Mouse (Mus musculus) spleen, postnatal 36 days (tissue): Measurements from ENCODE around the gene Cma2.
A peak's percentile ranks its signal among the peaks of the same experiment; 100 is the strongest.
"Not testable (repeated sequence)": the region's sequence is repeated elsewhere in the genome, so short reads cannot be mapped to it uniquely, and the experiment has no call there.

ENCODE experiments used
- DNase-seq, 2 experiments: peaks; one replicate each; pipeline ENCODE4 v3.0.0; 2022; ENCODE audit warnings: low spot score in 2 of 2, mixed read lengths in 1 of 2

Gene Cma2

GRCm38 (mm10) chr14:55950346-55951030 lies at the start of gene Cma2:
Cma2 (plus strand) TSS chr14:55950980.
- no peak for DNase-seq

- no peak for DNase-seq
Measured at GRCm38 (mm10) chr14:55905518-55905917, 45.3 kb upstream of the Cma2 start.

- no peak for DNase-seq
Measured at GRCm38 (mm10) chr14:55913406-55913805, 37.4 kb upstream of the Cma2 start.

GRCm38 (mm10) chr14:55918240-55919082 lies 32.3 kb upstream of the Cma2 start:
- DNase-seq = peak; percentile 59 to 68

GRCm38 (mm10) chr14:55922475-55923232 lies 28.1 kb upstream of the Cma2 start:
- no peak for DNase-seq

GRCm38 (mm10) chr14:55926847-55927246 lies 23.9 kb upstream of the Cma2 start:
- no peak for DNase-seq

GRCm38 (mm10) chr14:55929263-55929997 lies 21.4 kb upstream of the Cma2 start:
- no peak for DNase-seq

- DNase-seq = no peak
Measured at GRCm38 (mm10) chr14:55933586-55933985, 17.2 kb upstream of the Cma2 start.

GRCm38 (mm10) chr14:55940070-55940800 lies 10.5 kb upstream of the Cma2 start:
- no peak for DNase-seq

- no peak for DNase-seq
Measured at GRCm38 (mm10) chr14:55943601-55944000, 7.2 kb upstream of the Cma2 start.

GRCm38 (mm10) chr14:55944575-55944974 lies 6.2 kb upstream of the Cma2 start, which contains the start of gene Cma1:
Cma1 (minus strand) TSS chr14:55944675.
- DNase-seq = no peak

GRCm38 (mm10) chr14:55946269-55946969 lies 4.4 kb upstream of the Cma2 start:
- DNase-seq = no peak

- DNase-seq = no peak
Measured at GRCm38 (mm10) chr14:55963263-55963662, 12.5 kb downstream of the Cma2 start.

GRCm38 (mm10) chr14:55963900-55964299 lies 13.1 kb downstream of the Cma2 start:
- not testable (repeated sequence) for DNase-seq

GRCm38 (mm10) chr14:55987464-55987863 lies 36.7 kb downstream of the Cma2 start:
- not testable (repeated sequence) for DNase-seq

- DNase-seq = no peak
Measured at GRCm38 (mm10) chr14:56013147-56013546, 62.4 kb downstream of the Cma2 start.

- DNase-seq = no peak
Measured at GRCm38 (mm10) chr14:56013924-56014323, 63.1 kb downstream of the Cma2 start.

- not testable (repeated sequence) for DNase-seq
Measured at GRCm38 (mm10) chr14:56017671-56018070, 66.9 kb downstream of the Cma2 start, which contains the start of gene Mcpt1. Mcpt1 (plus strand) TSS chr14:56017971.

GRCm38 (mm10) chr14:56019446-56019845 lies 68.7 kb downstream of the Cma2 start:
- no peak for DNase-seq

GRCm38 (mm10) chr14:56021305-56021704 lies 70.5 kb downstream of the Cma2 start:
- DNase-seq = peak; percentile 5 to 17
